Mouse (Mus musculus): Measurements from ENCODE around the gene Kcnj4. TPM values are rescaled to one million over a fixed set of nuclear protein-coding genes. Genes with fewer than 3 reads are reported as not detected.

The Kcnj4 gene
- polyA plus RNA-seq, 2 experiments: 0.43 TPM; not detected in 1

- Histone ChIP-seq H3K27me3 (ENCODE audit: control insufficient read depth, insufficient read depth, low read length) (peaks cover 57% of the 10 kb centered on the region), H3K4me2 (replicated peaks; ENCODE audit: low read depth, low read length, severe bottlenecking) (no peak overlapping the region), H3K36me3 (ENCODE audit: control insufficient read depth, insufficient read depth, low read length) (no peaks in the 10 kb centered on the region), H3K4me3 (replicated peaks; ENCODE audit: low read length) (no peak overlapping the region), H3K9ac (ENCODE audit: low read depth, low read length, severe bottlenecking) (no peak overlapping the region), H3K9me3 (ENCODE audit: control insufficient read depth, low read length) (no peaks in the 10 kb centered on the region), H3K4me1 (ENCODE audit: control insufficient read depth, insufficient read depth, low read length) (peaks cover 18% of the 10 kb centered on the region), H3K27ac (replicated peaks; ENCODE audit: low read depth, low read length) (no peak overlapping the region)
- WGBS: 80% methylated on average over 7 of the region's 7 CpGs
- ATAC-seq (ENCODE audit: low FRiP score, low read depth) (no peak), DNase-seq (ENCODE audit: low spot score) (no peak)
- no peak for TF ChIP-seq POLR2A (IDR thresholded peaks at IDR 0.05; ENCODE audit: borderline replicate concordance, extremely low read depth, insufficient read depth, insufficient read length)
Measured at GRCm38 (mm10) chr15:79510425-79510824, 5.4 kb upstream of the Kcnj4 start.

GRCm38 (mm10) chr15:79509998-79510397, 5.0 kb upstream of the Kcnj4 start:
- DNase-seq (ENCODE audit: low spot score) (no peak), ATAC-seq (ENCODE audit: low FRiP score, low read depth) (no peak)
- Histone ChIP-seq H3K9ac (ENCODE audit: low read depth, low read length, severe bottlenecking) (no peak overlapping the region), H3K4me1 (ENCODE audit: control insufficient read depth, insufficient read depth, low read length) (peaks cover 22% of the 10 kb centered on the region), H3K27ac (replicated peaks; ENCODE audit: low read depth, low read length) (no peak overlapping the region), H3K36me3 (ENCODE audit: control insufficient read depth, insufficient read depth, low read length) (no peaks in the 10 kb centered on the region), H3K4me2 (replicated peaks; ENCODE audit: low read depth, low read length, severe bottlenecking) (no peak overlapping the region), H3K4me3 (replicated peaks; ENCODE audit: low read length) (no peak overlapping the region), H3K27me3 (ENCODE audit: control insufficient read depth, insufficient read depth, low read length) (peaks cover 62% of the 10 kb centered on the region), H3K9me3 (ENCODE audit: control insufficient read depth, low read length) (no peaks in the 10 kb centered on the region)
- no peak for TF ChIP-seq POLR2A (IDR thresholded peaks at IDR 0.05; ENCODE audit: borderline replicate concordance, extremely low read depth, insufficient read depth, insufficient read length)
- WGBS: 21% methylated on average over 6 of the region's 6 CpGs

- H3K36me3 ChIP-seq (ENCODE audit: control insufficient read depth, insufficient read depth, low read length): no peaks in the 10 kb centered on the region
- H3K9me3 ChIP-seq (ENCODE audit: control insufficient read depth, low read length): no peaks in the 10 kb centered on the region
- H3K4me3 ChIP-seq (replicated peaks; ENCODE audit: low read length): no peak overlapping the region
- peaks cover 14% of the 10 kb centered on the region for H3K4me1 ChIP-seq (ENCODE audit: control insufficient read depth, insufficient read depth, low read length)
- ATAC-seq (ENCODE audit: low FRiP score, low read depth) (no peak), DNase-seq (ENCODE audit: low spot score) (no peak)
- 41% methylated on average over 31 of the region's 31 CpGs for WGBS
- no peak for TF ChIP-seq POLR2A (IDR thresholded peaks at IDR 0.05; ENCODE audit: borderline replicate concordance, extremely low read depth, insufficient read depth, insufficient read length)
- no peak overlapping the region for H3K4me2 ChIP-seq (replicated peaks; ENCODE audit: low read depth, low read length, severe bottlenecking)
- H3K27ac ChIP-seq (replicated peaks; ENCODE audit: low read depth, low read length): no peak overlapping the region
- H3K27me3 ChIP-seq (ENCODE audit: control insufficient read depth, insufficient read depth, low read length): peaks cover 80% of the 10 kb centered on the region
- no peak overlapping the region for H3K9ac ChIP-seq (ENCODE audit: low read depth, low read length, severe bottlenecking)
Measured at GRCm38 (mm10) chr15:79507055-79507828, 2.2 kb upstream of the Kcnj4 start.

- no peaks in the 10 kb centered on the region for H3K36me3 ChIP-seq (ENCODE audit: control insufficient read depth, insufficient read depth, low read length)
- no peak overlapping the region for H3K27ac ChIP-seq (replicated peaks; ENCODE audit: low read depth, low read length)
- 37% methylated on average over 7 of the region's 7 CpGs for WGBS
- ATAC-seq (ENCODE audit: low FRiP score, low read depth): no peak
- H3K9ac ChIP-seq (ENCODE audit: low read depth, low read length, severe bottlenecking): no peak overlapping the region
- peaks cover 9% of the 10 kb centered on the region for H3K4me1 ChIP-seq (ENCODE audit: control insufficient read depth, insufficient read depth, low read length)
- no peak for DNase-seq (ENCODE audit: low spot score)
- no peak overlapping the region; the same call in 1 of the 2 replicates for H3K4me2 ChIP-seq (replicated peaks; ENCODE audit: low read depth, low read length, severe bottlenecking)
- H3K27me3 ChIP-seq (ENCODE audit: control insufficient read depth, insufficient read depth, low read length): peaks cover 84% of the 10 kb centered on the region
- no peaks in the 10 kb centered on the region for H3K9me3 ChIP-seq (ENCODE audit: control insufficient read depth, low read length)
- no peak for TF ChIP-seq POLR2A (IDR thresholded peaks at IDR 0.05; ENCODE audit: borderline replicate concordance, extremely low read depth, insufficient read depth, insufficient read length)
- H3K4me3 ChIP-seq (replicated peaks; ENCODE audit: low read length): peak overlapping the region; percentile 49; the same call in 1 of the 2 replicates
Measured at GRCm38 (mm10) chr15:79506460-79506859, 1.4 kb upstream of the Kcnj4 start.

GRCm38 (mm10) chr15:79505616-79506283, 709 bp upstream of the Kcnj4 start:
- under 1% methylated on average over 35 of the region's 71 CpGs for WGBS
- DNase-seq (ENCODE audit: low spot score) (peak; percentile 54), ATAC-seq (ENCODE audit: low FRiP score, low read depth) (peak; percentile 41; the same call in 1 of the 2 replicates)
- no peaks in the 10 kb centered on the region for H3K36me3 ChIP-seq (ENCODE audit: control insufficient read depth, insufficient read depth, low read length)
- peak overlapping the region; percentile 100 for H3K4me2 ChIP-seq (replicated peaks; ENCODE audit: low read depth, low read length, severe bottlenecking)
- peaks cover 9% of the 10 kb centered on the region for H3K4me1 ChIP-seq (ENCODE audit: control insufficient read depth, insufficient read depth, low read length)
- H3K27ac ChIP-seq (replicated peaks; ENCODE audit: low read depth, low read length): no peak overlapping the region
- peak overlapping the region; percentile 49 for H3K4me3 ChIP-seq (replicated peaks; ENCODE audit: low read length)
- TF ChIP-seq POLR2A (IDR thresholded peaks at IDR 0.05; ENCODE audit: borderline replicate concordance, extremely low read depth, insufficient read depth, insufficient read length): no peak
- no peaks in the 10 kb centered on the region for H3K9me3 ChIP-seq (ENCODE audit: control insufficient read depth, low read length)
- H3K9ac ChIP-seq (ENCODE audit: low read depth, low read length, severe bottlenecking): peak overlapping the region; percentile 61
- H3K27me3 ChIP-seq (ENCODE audit: control insufficient read depth, insufficient read depth, low read length): peaks cover 77% of the 10 kb centered on the region
